Mouse (Mus musculus) layer of hippocampus, adult 18-20 months (tissue): Measurements from ENCODE around the gene Magi2. TPM values are rescaled to one million over a fixed set of nuclear protein-coding genes. Genes with fewer than 3 reads are reported as not detected.
A peak's percentile ranks its signal among the peaks of the same experiment; 100 is the strongest.
"Not testable (repeated sequence)": the region's sequence is repeated elsewhere in the genome, so short reads cannot be mapped to it uniquely, and the experiment has no call there.

Source experiments
- DNase-seq, 2 experiments: peaks; one replicate each; pipeline ENCODE4 v3.0.0; 2022; ENCODE audit warnings: low spot score in 2 of 2
- total RNA-seq, 2 experiments: library from RNA; stranded (reverse); gene quantifications; 2 replicates each; pipeline ENCODE4 v1.2.3; 2021

Gene Magi2
- total RNA-seq, 2 experiments from 2014 or later: 114 to 141 TPM

DNA sequence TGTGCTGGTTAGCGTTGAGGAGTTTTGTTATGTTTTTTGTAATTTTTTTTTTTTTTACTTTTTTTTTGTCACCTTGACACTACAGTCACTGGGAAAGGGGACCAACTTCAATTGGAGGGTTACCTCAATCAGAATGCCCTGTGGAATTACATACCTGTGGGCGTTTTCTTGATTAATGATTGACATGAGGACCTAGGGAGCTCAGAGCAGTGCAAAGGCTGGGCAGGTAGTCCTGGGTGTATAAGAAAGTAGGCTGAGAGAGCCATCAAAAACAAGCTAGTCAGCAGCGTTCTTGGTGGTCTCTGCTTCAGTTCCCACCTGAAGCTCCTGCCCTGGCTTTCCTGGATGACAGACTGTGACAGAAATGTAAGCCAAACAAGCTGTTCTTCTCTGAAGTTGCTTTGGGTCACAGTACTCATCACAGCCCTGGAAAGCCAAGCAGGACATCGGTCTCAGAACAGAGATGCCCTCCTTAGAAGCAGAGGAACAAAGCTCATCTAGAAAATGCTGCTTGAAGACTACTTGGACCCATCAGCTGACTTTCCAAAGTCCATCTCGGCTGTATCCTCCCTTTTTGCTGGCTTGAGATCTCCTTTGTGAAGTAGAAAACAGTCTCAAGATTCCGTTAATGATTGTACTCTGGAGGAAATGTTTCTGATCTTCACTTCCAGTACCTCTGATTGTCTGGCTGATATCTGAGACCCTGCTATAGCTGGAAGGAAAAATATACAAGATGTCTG, 999.8 kb downstream of the Magi2 start:
- DNase-seq: no peak

DNA sequence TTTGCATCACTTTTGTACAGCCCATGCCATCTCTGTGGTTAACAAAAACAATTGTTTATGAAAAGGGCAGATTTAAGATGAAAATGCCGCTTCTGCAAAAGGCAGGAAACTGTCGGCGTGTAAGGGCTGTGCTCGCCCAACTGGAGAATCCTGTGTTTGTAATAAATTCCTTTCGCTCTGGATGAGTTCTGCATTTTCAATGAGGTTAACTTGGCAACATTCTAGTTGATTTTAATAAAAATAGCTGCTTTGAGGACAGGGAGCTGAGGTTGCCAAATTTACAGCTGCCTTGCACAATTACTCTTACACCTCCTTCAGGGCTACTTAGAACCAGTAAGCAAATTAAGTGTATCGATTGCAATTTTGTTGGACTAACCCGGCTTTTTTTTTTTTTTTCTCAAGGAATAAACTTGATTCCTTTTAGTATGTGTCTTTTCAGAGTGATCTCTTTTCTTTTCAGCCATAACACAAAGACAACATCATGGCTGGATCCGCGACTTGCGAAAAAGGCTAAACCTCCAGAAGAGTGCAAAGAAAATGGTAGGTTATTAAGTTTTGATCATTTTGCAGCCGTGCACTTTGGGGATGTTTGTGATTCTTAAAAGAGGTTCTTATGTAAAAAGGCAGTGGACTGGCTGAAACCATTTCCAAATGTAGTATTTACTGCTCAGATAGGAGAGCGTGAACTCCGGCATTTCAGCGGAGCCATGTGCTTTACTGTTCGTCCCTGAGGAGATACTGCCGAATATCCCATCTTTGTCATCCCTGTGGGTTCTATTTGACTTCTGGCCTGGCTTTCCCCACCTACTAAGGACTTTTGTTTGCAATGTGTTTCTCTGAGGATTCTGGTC, 1001.3 kb downstream of the Magi2 start:
- DNase-seq: peak; percentile 38 to 66

DNA sequence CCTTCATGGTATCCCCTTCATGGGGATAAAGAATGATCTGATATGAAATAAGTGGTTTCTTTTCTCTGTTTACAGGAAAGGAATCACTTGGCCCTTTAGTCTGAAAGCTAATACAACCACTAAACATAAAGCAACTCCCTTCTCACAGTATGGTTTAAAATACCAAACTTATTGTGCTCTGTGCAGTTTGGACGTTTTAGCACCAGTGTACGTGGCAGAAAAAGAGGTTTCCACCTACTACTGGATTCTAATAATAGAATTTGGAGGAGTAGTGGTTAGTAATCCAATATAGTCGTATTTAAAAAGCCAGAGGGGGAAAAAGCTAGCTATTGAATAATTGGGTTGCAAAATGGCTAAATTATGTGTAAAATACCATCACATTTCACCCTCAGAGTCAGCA, 1005.1 kb downstream of the Magi2 start:
- no peak for DNase-seq

DNA sequence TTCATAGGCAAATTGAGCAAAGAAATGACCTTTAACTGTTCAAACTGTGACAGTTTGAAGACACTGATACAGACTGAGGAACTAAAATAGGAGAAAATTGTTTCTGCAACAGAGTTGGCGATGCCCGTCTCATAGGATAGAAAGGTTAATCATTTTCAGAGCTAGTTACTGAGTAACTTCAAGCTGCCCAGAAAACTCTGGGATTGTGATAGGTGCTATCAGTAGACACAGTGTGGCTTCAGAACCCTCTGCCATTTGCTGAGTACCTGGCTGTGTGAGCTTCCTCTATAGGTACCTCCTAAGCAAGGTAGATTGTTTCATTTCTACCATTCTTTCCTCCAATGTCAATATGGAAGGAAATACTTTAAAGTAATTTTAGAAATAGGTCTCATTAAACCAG, 1014.7 kb downstream of the Magi2 start:
- no peak for DNase-seq

DNA sequence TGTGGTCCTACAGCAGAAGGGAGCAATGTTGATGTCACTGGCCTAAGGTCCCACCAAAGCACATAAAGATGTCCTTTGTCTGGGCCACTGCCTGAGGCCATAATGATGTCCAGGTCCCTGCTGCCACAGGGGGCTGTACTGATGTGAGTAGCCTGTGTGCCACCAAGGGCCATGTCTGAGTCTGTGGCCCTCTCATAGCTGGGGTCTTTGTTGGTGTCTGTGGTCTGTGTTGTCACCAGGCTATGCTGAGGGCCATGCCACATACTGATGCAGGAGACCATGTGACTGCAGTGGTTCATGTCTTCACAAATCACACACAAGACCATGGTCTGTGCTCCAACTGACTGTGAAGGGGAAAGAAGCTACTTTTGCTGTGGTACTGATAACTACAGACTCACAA, 1015.7 kb downstream of the Magi2 start:
- DNase-seq: no peak

DNA sequence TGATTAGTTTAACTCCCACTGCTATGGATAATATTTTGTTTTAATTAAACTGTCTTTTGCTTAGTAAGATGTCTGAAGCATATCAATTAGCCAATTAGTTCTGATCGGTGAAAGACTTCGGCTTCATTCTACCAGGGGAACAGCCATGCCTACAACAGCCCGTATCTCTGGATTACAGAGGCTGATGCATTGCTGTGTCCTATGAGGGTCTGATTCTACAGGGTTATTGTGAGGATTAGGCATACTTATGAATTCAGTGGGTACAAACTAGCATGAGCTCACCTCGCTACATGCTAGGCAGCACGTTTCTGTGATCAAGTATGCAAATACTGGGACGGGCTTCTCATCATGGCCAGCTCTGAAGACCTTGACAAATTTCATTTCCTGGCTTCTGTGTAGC, 1022.5 kb downstream of the Magi2 start:
- DNase-seq: no peak

DNA sequence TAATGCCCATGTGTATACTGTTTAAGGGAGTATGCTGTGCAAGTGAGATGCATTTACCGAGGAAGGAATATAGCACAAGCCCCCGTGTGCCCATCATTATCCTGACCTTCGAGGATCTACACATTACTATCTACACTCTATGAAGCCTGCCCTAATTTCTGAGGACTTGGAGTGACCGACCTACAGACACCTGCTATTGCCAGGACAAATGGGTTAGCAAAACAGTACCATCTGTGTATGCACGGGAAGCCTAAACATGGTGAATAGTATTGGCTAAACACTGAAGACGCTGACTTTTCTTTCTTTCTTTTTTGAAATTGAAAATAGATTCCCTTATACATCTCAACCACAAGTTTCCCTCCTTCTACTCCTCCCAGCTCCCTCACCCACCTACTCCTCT, 1024.7 kb downstream of the Magi2 start:
- DNase-seq: no peak

DNA sequence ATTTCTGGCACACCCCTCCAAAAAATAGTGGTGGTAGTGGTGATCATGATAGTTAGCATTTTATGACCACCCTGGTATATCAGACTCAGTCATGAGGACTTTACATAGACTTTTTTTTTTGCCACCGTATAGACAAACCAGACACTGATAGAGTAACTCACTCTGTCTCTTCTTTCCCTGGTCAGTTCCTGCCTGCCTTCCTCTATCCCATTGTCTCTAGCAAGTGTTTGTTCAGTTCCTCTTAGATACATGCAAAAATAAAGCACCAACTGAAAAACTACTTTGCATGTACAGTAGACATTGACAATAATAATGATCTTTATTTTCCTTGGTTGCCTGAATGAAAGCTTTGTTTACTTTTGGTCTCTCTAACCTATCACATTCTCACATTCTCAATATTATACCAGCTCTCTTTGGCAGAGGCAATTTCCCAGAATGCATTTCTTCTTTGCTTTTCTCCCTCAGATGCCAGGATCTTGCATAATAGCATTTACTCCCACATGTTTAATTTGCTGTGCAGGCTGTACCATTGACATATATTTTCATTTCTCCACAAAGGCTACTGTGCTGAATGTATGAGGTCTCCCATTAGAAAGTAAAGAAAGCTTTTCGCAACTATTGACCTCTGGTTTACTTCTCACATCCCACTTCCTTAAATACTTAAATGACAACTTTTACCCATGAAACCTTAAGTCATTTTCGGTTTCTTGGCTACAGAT, 1029.5 kb downstream of the Magi2 start:
- peak in 1 of 2 experiments; percentile 78 for DNase-seq

DNA sequence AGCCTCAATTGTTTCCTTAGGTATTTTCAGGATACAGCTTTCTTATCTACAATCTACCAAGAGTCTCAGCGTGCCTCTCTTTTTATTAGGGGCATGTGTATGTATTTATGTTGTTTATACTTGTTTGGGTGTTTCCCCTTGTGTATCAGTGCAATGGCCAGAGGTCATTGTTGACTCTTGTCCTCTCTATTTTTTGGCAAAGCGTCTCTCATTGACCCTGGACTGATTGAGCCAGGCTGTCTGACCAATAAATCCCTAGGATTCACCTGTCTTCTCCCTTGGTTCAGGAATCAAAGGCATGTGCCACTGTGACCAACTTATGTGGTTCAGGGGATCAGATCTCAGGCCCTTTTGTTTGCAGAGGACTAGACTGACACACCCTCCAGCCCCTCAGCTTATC, 1030.1 kb downstream of the Magi2 start:
- no peak for DNase-seq

DNA sequence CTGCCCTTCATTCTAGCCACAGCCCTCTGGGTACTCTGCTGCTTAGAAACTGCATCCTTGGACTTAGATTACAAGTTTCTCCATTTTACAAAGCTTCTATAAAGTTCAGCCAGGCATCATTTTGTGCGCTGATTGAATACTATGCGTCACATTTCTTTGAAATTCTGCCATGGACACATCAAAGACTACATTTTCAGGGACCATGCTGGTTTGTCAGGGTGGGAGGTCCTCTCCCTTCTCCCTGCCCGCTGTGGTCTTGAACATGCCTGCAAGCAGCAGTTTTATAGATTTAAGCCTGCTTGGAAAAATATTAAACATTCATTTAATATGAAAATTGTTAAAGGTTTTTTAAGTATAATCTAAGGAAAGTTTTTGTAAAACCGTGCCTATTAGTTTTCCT, 1030.6 kb downstream of the Magi2 start:
- no peak for DNase-seq

DNA sequence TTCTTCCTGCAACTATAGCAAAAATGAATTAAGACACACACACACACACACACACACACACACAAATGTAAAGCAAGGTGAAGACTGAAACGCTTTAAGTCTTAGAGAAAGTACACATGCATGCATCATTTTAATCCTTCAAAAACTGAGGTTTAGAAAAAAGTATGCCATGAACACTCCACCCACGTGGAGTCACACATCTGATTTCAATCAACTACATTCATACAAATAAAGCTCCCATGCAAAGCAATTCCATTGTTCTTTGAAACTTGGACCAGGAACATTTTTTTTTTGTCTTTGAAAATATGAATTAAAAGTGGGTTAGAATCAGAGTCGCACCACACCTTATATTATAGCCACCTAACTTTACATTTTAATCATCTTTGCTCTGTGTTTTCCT, 1032.9 kb downstream of the Magi2 start:
- DNase-seq: no peak

DNA sequence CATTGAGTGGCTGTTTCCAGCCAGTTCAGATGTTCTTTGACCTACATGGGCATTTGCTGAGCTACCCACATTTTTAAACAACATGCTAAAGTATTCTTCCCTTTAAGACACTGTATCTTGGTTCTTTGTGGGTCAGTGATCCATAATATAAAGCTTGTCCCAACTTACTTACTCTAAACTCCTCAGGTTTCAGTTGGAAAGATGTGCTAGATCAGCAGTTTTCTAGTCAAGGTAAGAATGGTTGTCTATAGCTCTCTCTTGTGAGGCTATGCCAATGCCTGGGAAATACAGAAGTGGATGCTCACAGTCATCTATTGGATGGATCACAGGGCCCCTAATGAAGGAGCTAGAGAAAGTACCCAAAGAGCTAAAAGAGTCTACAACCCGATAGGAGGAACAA, 1045.8 kb downstream of the Magi2 start:
- DNase-seq: not testable (repeated sequence)

DNA sequence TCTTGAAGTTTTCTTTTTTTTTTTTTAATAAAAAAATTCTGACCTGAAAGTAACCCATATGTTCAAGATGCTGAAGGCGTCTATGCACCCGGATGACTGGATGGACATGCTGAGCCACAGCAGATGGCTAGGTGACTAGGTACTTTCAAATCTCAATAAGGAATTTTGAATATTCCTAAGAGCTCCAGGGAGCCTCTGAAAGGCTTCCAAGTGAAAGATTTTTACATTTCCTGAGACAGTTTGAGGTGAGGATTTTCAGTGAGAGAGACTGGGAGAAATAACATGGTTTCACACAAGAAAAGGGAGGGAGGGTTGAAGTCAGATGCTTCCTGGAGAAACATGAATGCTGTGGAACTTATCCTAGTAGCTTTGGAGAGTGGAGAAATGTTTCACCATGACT, 1048.8 kb downstream of the Magi2 start:
- no peak for DNase-seq

DNA sequence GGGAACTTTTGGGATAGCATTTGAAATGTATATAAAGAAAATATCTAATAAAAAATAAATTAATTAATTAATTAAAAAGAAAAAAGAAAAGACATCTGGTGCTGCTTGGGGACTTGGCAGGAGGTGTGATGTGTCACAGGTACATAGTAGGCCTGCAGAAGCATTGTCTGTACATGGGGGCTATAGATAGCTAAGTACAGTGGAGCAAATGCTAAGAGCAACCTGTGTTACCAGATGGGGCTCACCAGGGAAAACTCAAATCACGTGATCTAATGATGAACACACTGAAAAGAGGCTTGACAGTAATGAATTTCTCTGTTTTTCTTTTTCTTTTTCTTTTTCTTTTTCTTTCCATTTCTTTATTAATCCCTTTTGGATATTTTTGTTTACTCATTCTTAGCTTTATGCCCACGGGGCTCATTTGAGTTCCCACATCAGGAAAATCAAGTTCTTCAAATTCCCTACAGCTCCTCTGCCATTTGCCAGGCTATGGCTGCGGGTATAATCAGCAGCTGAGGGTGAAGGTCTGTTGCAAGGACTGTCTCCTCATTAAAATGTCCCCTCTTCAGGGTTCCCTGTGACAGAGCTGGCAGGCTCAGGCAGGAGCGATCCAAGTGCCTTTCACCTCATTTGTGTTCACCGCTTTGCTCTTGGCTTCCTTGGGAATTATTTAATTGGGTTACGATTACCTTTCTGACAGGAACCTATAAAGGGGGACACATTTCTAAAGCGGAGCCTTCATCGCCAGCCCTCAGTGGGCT, 1058.4 kb downstream of the Magi2 start:
- DNase-seq: no peak

DNA sequence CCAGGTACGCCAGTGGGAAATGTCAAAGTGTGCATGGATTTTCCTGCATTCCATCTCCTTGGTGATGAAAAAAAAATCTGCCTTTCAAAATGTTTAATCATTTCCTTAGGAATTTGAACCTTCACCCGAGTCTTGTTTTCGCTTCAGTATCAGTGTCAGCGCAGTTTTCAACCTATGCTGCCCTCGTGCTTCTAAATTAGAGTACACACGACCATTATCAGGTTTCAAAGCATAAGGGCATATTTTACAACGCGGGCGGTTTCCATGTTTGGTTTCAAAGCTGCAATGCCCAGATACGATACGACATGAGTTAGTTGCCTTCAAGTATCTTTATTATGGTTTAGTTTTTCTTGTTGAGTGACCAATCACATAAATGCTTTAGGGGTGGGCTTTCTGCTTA, 1067.7 kb downstream of the Magi2 start:
- no peak for DNase-seq

DNA sequence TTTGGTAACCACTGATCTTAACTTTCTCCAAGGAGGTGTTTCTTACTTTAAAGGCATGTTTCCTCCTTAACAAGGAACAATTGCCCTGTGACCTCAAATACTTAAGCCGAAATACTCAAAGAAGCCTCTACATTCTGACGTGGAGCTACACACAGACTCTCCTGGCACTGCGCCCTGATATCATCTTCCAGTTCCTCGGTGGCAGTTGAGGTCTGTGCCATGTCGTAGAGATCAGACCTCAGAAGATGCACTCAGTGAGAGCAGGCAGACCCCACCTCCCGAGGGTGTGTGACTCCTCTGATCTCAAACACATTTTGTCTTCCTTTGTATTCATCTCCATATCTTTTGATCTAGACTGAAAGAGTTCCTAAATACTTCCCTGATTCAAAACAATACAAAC, 1073.0 kb downstream of the Magi2 start:
- DNase-seq: no peak

DNA sequence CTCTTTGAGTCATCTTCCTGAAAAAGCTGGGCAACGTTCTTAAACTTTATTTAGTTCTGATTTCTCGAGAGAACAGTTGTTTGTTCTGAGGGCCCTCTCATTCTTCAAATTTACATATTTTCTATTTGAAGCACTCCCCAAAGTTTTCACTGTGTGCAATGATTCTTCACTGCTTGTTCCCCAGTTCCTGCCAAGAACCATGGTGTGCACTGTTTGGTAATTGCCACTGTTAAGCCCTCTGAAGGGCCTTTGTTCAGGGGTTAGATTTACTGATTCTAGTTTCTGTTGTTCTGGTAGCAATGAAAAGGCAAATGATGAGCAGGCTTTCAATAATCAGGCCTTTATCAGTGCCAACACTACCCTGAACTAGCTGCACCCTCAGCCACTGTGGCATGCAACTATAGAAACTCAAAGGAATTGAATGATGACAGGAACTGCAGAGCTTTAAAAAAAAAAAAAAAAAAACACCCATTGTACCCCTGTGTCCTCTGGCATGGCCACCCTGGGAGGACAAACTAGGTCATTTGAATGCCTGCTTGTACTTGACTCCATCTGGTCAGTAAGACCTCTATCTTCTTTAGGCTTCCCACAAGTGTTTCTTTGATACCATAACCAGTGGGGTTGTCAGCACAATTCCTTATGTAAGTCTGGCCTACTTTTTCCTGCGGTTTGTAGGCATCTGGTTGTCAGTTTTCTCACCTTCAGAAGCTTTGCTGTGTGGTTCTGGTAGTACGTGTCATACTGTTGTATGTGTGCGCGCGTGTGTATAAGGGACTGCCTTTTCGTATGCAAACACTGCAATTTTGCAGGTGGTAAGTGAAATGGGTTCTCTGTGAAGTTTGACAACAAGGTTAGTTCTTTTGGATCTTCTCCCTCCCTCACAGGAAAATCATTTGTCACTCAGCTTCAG, 1076.5 kb downstream of the Magi2 start:
- DNase-seq: peak in 1 of 2 experiments; percentile 71

DNA sequence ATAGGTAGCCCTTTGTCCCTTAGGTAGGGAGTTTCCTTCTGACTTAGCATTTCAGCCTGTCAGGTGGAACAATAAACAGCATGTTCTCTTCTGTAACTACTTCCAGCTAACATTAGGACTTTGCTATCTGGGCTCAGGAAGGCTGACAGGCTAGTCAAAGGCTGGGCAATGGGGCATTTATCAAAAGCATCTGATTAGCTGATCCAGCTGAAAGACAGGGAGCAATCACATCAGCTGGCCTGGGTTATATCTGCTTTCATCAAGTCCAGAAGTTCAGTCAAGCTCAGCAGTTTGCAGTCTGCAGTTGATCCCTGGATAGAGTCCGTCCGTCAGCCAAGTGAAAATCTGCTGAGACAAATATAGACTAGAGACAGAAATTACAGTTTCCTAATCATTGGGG, 1094.1 kb downstream of the Magi2 start:
- DNase-seq: no peak

DNA sequence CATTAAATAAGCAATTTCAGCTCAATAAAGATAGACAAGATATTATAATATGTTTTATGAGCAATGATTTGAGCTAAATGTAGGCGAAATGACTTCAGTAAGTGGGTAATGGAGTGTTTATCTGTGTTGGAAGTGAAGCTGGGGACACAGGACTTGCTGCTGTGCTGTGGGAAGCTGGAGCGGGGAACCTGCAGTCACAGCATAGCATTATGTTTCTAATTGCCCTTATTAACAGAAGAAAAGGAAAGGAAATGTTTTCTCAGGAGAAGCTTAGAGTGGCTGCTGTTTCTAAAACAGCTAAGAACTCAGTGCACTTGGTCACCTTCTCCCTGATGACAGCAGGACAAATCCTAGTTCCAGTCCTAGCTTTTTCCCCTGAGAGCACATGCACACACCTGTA, 1098.5 kb downstream of the Magi2 start:
- no peak for DNase-seq

DNA sequence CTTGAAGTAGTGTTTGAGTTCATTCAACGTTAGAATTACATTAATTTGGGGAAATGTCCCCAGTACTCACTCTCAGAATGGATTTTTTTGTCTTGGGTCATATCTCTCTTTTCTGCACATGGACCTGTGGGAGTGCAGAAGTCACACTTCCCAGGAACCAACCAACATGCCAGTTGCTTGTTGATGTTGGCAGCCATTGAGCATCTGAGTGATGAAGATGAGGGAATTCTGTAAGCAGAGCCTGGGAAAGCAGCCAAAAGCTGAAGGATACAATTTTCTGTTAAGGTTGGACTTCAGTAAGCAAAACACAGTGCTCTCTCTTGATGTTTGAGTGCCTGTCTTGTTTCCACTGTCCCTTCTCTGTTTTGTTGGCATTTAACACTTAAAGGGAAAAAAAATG, 1102.1 kb downstream of the Magi2 start:
- DNase-seq: no peak
